Mouse (Mus musculus) testis, postnatal 10 days (tissue): ENCODE measurements around the gene Camta1.

Source experiments
- DNase-seq: peaks from one replicate; pipeline ENCODE4 v3.0.0; 2021; ENCODE audit warnings: low spot score

Gene Camta1

DNA sequence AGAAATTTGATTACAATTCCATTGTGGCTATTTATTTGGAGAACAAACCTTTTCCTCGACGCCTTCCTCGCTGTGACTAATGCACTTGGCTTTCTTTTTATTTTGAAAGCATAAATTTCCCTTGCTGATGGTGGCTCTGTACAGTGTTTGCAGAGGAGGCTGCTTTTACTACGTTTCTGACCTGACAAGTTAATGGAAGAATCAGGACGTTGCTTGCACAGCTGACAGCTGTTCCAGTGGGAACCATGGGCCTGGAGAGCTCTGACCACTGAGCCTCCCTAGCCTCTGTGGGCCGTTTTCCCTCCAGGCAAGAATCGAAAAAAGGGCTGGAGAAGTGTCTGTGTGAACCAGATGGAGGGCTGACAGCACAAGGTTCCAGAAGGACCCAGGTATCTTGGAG, 342.7 kb downstream of the Camta1 start:
- no peak for DNase-seq

DNA sequence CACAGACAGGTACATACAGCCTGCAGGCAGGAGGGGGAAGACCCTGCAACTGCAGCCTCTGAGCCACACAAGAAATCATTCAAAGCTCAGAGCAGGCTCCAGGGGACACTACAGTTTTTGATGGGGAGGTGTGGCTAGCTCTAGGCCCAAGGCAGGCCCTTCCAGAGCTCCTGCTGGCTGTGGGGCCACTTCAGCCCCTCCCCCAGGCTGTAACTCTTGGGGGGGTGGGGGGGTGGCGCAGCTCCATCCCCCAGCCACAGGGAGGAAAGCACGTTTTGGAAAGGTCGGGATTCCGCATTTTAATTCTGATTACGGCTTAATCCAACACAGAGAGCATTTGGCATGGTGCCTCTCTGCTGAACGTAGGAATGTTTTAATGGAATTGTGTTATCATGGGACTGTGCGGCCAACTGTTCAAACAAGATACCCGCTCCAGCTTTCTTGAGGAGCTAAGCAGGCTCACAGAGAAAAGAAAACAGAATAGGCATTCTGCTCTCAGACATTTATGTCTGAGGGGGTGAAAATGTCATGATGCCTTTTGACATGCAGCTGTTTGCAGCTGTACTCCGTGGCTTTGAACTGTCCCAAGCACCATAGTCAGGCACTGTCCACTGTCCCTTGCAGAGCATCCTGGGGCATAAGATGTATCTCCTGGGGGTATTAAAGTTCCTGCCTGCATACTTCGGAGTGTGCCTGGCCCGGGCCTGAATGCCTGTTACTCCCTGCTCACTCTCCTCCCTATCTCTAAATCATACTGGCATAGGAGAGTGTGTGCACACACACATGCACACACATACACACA, 344.5 kb downstream of the Camta1 start:
- DNase-seq, result no peak

DNA sequence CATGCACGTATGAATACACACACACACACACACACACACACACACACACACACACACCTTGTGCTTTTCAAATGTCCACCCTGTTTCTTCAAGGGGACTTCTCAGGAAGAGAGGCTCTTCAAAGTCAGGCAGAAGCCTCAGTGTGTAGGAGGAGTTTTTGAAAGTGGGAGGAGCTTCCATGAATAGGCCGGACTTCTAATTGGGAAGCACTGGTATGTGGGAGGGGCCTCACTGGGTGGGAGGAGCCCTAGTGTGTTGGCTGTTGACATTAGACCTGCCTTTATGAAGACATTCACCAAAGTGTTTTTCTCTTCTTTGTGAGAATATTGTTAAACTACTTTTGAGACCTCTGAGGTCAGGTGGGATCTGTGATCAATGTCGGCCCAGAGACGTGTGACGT, 346.4 kb downstream of the Camta1 start:
- DNase-seq, result no peak

DNA sequence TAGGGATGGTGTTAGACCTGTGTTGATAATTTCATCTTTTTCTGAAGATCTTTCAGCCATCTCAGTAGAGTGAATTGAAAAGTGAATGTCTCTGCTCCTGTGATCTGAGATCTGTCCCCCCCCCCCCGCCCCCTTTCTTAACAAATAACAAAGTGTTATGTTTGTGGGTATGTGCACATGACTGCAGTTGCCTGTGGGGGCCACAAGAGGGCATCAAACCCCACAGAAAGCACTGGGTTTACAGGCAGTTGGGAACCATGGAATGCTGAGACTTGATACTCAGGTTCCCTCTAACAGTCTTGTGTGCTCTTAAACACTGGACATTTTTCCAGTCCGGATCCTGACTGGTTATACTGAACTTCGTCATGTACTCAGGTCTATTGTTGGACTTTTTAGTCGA, 350.6 kb downstream of the Camta1 start:
- DNase-seq, result no peak

DNA sequence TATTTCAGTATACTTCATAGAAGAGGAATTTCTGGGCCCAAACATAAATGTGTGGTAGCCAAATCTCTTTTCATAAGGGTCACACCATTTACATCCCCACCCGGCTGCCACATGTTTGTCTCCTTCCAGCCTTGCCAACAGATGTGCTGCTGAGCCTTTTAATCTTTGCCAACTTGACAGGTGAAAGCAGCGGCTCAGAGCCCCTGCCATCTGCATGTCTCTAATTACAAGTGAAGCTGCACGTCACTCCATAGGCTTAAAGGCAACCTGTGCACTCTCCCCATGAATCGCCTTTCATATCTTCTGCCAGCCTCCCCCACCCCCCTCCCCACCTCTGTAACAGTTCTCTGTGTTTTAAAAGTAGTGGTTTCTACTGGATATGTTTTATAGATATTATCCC, 351.3 kb downstream of the Camta1 start:
- DNase-seq, result no peak

DNA sequence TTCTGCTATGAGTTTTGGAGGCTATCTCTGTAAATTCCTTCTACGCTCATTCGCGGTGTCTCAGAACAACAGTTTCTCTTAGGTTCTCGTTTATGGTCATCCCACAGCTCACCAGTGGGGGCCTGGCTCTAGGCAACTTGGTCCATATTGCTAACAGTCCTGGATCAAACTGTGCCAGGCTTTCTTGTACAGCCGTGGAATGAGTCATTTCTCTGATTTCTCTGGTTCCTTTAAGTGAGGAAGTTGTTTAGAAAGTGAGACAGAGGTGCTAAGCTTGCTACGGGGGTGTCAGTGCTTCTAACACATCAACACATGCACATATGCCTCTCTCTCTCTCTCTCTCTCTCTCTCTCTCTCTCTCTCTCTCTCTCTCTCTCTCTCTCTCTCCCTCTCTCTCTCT, 355.0 kb downstream of the Camta1 start:
- no peak for DNase-seq

DNA sequence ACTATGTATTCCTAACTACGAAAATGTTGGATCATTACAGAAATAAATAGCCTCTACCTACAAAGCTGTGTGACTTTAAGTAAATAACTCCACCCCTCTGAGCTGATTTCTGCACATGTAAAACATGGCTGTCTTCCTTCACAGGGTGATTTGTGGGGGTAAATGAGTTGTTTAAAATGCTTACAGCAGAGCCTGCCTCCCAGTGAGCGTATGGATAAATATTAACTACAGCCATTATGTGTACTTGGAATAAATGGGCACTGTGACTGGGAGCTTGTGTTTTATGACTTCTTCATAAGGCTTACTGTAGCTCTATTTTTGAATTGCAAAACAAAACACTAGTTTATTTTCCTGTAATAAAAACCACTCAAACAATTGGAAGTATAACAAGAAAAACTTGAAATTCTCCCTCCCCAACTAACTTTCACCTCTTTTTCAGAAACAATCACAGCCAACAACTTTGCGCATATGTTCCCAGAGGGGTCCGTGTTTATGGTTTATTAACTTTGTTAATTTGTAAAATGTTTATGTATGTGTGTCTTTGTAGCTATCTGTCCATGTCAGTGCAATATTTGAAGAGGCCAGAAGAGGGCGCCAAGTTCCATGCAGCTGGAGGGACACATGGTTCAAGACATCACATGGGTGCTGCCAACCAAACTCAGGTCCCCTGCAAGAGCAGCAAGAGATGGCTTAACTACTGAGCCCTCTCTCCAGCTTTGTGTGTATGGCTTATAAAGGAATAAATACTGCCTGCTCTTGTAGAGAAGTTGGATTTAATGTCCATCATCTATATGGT, 363.0 kb downstream of the Camta1 start:
- peak; percentile 48 for DNase-seq

DNA sequence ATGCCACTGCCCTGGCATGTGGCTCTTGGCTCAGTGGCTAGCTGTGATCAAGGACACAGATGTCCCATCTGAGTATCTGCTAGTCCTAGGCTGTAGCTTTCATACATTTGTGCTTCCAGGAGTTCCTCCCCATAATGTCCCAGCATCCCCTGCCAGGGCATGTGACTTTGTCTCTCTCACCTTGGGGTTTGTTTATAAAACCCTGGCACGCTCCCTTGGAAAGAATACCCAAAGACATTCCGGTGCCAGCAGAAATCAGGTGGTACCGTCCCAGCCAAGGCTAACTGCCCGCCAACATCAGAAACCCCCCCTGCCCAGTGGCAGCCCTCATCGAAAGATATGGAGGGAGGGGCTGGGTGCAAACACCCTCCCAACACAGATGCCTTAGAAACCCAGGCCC, 365.1 kb downstream of the Camta1 start:
- no peak for DNase-seq

DNA sequence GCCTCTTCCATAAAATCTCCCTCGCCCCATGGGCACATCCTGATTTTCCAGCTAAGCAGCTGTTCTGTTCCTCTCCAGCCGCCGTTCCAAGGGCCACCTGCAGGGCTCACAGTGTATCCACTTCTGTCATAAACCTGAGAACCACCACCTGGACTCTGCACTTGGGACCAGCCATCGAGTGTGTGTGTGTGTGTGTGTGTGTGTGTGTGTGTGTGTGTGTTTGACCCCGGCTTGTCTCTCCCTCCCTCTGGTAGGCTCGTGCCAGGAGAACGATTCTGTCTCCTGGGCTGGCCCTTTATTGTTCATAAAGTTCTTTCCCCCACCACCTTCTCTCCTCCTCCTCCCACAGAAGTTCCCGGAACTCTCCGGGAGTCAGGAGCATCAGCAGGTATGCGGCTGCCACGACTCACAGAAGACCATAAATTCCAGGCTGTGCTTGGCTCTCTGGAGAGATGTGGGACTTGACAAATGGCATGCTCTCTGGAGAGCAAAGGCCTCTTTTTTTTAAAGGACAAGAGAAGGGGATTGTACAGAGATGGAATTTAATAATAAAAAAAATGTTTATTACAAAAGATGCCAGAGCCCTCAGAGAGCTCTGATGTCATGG, 366.3 kb downstream of the Camta1 start:
- no peak for DNase-seq

DNA sequence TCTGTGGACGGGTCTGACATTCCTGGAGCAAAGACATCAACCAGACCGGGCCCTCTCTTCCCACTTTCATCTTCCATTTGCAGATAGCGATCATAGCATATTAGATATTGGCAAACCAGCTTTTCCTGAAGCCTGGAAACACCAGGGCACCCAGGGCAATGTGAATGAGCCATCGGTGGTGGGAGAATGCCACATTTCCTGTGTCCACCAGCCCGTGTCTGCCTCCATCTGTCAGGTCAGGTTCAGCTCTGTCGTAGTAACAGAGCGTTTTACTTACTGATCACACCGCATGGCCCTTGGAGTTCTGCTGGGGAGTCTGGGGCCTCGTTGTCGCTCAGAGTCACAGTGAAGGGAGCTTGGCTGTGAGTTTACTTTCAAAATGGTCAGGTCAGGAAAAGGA, 368.9 kb downstream of the Camta1 start:
- no peak for DNase-seq

DNA sequence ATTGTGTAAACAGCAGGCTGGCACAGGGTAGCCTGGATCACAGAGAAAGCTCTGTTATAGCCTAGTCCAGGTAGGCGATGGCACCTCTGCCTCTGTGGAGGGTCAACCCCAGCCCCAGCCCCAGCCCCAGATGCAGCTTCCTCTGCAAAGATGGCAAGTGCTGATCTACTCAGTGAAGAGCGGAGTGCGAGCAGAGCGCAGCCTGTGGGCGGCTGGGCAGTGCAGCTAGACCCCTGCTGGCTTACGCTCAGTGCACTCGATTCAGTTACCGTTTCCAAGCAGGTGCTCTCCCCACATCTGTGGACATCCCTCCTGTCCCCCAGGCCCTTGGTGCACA, 377.7 kb downstream of the Camta1 start:
- no peak for DNase-seq

DNA sequence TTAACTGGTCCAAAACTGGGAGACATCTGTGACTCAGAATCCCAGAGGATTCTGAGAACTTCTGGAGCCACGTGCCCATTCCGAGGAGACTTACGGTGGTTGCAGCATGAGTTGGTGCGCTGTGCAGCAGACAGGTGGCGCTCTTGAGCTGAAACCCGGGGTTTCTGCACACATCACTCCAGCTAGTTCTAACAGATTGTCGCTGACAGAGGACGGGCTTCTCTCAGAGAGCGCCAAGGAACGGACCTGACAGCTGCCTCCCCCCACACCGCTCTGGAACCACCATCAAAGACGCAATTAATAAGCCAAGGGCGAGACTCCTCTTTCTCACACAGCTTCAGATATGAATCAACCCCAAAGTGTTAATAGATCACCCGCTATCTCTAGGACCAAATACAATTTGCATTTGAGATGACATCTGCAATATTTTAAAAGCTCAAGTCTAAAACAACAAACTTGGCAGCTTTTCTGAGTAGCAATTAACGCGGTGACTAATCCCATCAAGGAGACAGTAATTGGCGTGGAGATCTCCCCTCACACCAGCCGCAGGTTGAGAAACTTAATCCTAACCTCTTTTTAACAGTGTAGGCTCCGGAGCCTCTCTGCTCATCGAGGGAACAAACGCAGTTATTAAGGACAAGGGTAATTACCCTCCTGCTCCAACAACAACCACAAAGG, 378.2 kb downstream of the Camta1 start:
- DNase-seq, result peak; percentile 82

DNA sequence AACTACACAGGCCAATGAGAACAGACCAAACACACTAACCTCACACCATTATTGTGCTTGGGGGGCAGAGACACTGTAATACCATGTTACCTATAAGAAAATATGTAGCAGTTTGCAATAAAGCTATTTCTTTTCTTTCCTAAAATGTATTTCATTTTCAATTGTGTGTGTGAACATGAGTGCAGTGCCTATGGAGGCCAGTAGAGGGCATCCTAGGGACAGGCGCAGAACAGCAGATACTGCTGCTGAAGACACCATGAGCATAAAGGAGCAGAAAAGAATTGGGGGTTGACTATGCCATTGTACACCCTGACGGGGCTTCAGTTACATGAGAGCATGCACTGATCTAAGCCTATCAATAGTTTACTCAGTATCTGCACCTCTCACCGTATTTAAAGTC, 380.7 kb downstream of the Camta1 start:
- no peak for DNase-seq

DNA sequence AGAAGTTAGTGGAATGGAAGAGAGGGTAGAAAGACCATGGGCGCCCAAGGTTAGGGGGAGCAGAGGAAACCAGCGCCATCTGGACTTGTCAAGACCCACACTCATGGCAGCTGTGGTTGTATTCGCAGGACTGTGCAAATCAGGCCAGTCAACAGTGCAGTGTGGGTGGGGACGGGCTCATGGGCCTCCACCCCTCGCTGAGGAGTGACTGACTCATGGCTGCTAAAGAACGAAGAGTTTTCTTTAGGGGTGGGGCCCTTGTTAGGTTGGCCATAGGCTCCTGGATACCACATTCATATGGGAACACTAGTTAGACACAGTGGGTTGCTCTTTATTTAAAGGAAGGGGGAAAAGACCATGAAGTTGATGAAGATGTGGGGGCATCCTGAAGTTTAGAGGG, 383.7 kb downstream of the Camta1 start:
- no peak for DNase-seq

DNA sequence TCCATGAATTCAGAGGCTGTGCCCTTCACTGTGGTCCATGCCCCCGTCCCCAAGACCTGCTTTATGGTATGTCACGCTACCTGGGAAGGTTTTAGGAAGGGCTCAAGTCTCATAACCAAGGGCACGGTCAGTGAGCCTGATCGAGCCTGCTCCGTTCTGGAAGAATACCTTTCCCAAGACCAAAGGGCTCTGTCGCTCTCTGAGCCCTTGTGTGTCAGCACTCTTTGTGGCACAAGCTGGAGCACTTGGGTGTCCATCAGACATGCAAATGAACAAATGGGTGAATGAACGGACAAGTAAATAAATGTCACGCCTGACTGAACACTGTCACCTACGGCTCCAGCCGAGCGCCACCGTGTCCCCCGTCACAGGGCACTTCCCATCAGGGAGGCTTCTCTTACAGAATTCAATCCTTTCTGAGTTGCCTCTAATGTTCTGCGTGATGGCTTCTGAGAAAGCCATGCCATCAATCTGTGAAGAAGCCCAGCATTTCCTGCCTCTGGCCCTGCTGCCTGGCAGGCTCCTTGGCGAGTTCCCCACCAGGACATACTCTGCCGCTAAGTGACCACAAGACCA, 386.7 kb downstream of the Camta1 start:
- DNase-seq, result no peak

DNA sequence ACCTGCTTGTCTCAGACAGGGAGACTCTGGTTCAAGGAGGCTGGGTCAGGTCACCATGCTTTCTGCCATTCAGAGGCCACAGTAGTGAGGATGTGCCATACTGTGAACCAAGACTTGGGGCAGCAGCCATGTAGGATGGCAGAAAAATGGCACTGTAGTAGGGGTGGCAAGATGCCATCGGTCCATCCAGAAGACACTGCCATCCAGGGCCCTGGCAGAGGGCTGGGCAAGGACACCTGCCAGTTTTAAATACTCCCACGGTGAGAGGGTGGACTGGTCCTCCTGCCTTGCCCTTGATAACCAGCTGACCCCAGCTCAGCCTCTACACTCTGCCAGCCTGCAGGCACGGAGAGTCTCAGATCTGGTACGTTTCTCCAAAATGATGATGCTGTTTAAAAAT, 389.8 kb downstream of the Camta1 start:
- no peak for DNase-seq

DNA sequence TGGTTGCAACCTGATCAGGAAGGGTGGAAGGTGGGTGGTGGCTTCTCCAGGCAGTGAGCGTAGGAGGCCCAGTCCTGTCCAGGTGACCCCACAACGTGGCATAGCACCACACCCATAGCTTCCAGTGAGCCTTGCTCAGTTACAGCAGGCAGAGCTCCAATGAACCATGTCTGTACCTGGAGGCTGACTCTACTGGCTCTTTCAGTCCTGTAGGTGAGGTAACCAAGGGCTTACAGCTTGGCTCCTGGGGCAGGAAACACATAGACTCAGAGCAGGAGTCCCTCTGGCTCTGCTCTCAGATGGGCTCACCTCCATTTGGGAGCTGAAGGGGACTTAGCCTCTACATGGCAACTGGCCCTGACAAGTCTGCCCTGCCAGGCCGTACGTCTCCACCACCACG, 393.3 kb downstream of the Camta1 start:
- DNase-seq, result no peak

DNA sequence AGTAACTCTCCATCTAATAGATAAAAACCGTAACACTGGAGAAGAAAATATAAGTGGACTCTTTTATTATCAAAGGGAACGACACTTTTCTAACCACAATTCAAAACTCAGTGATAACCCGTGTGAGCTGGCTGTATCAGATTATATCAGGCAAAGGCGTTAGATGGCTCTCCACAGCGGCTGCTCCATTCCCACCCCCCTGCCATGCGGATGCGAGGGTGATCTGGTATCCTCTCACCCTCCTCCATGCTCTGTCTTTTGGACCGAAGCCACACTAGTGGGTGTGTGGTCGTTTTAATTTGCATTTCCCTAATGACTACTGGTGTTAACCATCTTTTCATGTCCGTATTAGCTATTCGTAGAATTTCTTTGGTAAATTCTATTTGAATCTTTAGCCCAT, 403.0 kb downstream of the Camta1 start:
- DNase-seq, result no peak

DNA sequence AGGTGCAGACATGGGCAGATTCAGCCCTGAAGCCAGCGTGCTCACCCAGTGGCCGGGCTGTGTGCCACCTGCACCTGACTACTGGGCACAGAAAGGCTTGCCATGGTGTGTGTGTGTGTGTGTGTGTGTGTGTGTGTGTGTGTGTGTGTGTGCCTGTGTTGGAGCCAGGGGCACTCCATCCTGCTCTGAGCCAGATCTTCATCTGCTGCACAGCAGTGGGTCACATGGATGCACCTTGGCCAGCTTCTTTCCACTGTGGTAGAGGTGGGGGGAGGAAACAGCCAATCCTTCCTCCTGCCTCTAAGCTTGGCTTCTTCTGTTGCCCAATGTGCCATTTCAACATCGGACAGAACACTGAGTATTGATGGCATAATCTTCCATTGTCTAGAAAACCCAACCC, 407.1 kb downstream of the Camta1 start:
- no peak for DNase-seq

DNA sequence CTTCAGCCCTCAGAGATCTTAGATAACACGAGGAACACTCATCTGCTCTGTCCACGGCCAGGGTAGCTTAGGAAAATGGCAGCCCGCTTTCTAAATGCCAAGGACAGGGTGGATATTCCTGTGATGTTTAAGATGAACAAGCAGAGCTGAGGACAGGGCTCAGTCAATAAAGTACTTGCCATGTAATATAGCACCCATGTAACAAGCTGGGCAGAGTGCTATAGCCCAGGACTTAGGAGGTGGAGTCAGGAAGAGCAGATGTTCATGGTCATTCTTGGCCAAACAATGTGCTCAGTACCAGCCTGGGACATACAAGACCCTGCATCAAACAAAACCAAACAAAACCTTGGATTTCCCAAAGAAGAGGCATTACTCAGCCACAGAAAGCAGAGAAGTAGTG, 407.6 kb downstream of the Camta1 start:
- DNase-seq, result no peak

DNA sequence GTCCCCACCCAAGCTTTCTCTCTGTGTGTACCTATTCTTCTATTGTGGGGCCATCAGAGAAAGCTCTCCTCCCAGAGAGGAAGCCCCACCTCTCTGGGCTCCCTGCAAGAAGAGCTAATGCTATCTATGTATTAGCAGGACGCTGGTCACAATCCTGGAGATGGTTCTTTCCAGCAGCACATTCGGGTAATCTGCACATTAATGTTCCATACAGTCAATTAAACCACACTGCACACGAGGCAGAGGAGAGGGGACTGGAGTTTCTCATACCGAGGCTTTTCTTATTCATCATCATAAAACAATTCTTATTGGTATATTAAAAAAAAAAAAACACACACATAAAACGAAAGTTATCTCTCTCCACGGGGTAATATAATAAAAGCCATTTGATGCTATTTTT, 409.8 kb downstream of the Camta1 start:
- no peak for DNase-seq

DNA sequence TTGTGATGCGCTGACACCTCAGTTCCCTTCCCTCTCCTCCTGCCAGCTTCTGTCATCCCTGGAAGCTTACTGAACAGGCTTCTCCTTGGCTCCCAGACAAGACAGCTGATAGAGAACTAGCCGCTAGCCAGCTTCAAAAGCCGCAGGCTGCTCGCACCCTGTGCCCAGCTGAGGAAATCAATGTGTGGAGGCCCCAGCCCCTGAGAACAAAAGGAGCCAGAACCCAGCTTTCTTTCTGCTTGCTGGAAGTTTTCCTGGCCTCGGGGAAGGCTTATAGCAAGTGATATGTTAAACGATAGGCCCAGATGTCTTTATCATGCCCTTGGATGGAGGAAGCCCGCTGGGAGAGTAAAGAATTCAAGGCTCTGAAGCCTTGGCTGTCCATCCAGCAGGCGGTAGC, 411.7 kb downstream of the Camta1 start:
- no peak for DNase-seq
